Mouse (Mus musculus) forebrain, embryonic 15.5 days (tissue): ENCODE measurements at regions not wholly inside any gene's neighbourhood (a gene's known extent, or its start where the extent isn't known, plus 50 kb on each side); places are given as distances from the start of the nearest gene placed in this dataset.
"Not testable (repeated sequence)": the region's sequence is repeated elsewhere in the genome, so short reads cannot be mapped to it uniquely, and the experiment has no call there.

Experiments used
- ATAC-seq: fragments of 200-750 bp; cut with Nextera tagmentation; replicated peaks from 2 replicates; pipeline ENCODE4 v1.8.0; 2017; ENCODE audit warnings: mild to moderate bottlenecking, moderate TSS enrichment, moderate library complexity
- H3K27ac ChIP-seq: fragments of 300-500 bp; sonication (generic); replicated peaks from 2 replicates; pipeline ENCODE4 v1.5.1; 2015; ENCODE audit warnings: mild to moderate bottlenecking, inconsistent platforms
- H3K27me3 ChIP-seq: fragments of 300-500 bp; sonication (generic); 2 replicates; pipeline ENCODE4 v1.6.1; 2015; ENCODE audit warnings: inconsistent platforms
- H3K36me3 ChIP-seq: fragments of 300-500 bp; sonication (generic); 2 replicates; pipeline ENCODE4 v1.6.1; 2015; ENCODE audit warnings: mild to moderate bottlenecking, inconsistent platforms
- H3K4me1 ChIP-seq: fragments of 300-500 bp; sonication (generic); 2 replicates; pipeline ENCODE4 v1.6.1; 2015; ENCODE audit warnings: inconsistent platforms
- H3K4me2 ChIP-seq: fragments of 300-500 bp; sonication (generic); replicated peaks from 2 replicates; pipeline ENCODE4 v1.6.1; 2015; ENCODE audit warnings: mild to moderate bottlenecking, inconsistent platforms
- H3K4me3 ChIP-seq: fragments of 300-500 bp; sonication (generic); 2 replicates; pipeline ENCODE4 v1.5.1; 2015; ENCODE audit warnings: mild to moderate bottlenecking, inconsistent platforms
- H3K9ac ChIP-seq: fragments of 300-500 bp; sonication (generic); replicated peaks from 2 replicates; pipeline ENCODE4 v1.6.1; 2015; ENCODE audit warnings: mild to moderate bottlenecking, inconsistent platforms
- H3K9me3 ChIP-seq: fragments of 300-500 bp; sonication (generic); 2 replicates; pipeline ENCODE4 v1.6.1; 2016; ENCODE audit warnings: inconsistent platforms
- WGBS: fragments of 180-500 bp; shearing (Covaris S2); methylation state at CpG from one replicate; pipeline ENCODE4 v1.1.7; 2015; ENCODE audit warnings: mixed read lengths; 5-methylcytosine and 5-hydroxymethylcytosine counted together

DNA sequence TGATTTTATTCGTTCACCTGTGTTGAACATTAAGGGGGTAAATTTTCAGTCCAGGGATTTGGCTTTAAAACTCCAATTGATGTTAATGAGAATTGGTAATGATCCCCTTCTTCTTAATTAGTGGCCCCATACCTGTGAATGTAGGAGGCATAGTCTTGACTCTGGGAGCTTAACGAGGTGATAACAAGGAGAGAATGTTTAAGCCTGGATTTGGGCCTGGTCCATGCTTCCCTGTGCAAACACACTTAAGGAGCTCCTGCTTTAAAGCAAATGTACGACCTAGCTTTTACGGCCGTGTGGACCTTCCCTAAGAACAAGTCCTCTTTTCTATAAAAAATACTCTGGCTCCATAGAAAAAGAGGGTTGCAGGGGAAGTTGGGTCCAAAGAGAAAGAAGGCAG, 206.1 kb upstream of the Zfp770 start:
- 21% methylated on average over 5 of the region's 5 CpGs for WGBS
- Histone ChIP-seq H3K4me1 (peaks cover 19% of the 10 kb centered on the region), H3K36me3 (no peaks in the 10 kb centered on the region), H3K9me3 (no peaks in the 10 kb centered on the region), H3K9ac (no peak overlapping the region), H3K4me3 (no peak overlapping the region), H3K27ac (no peak overlapping the region), H3K27me3 (no peaks in the 10 kb centered on the region), H3K4me2 (no peak overlapping the region)
- no peak for ATAC-seq

DNA sequence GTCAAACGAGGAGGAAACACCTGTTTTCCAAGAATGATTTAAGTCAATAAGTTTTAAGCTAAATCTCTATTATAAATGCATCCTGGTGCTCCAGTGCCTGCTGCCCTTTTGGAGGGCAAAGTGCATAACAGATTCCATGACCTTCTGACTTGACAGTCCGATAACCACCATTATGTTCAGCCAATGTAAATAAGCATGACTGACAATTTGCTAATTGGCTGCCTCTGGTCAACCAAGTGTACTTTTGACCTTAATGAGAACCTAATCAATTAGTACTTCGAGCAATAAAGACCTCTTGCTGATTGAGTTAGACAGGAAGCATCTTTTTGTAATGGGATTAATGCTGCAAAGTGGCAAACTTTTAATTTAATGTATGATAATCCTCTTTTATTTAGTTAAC, 183.3 kb upstream of the Zfp770 start:
- Histone ChIP-seq H3K4me3 (no peak overlapping the region), H3K9me3 (no peaks in the 10 kb centered on the region), H3K4me1 (no peaks in the 10 kb centered on the region), H3K27me3 (0 out of 2 replicates have a peak, but pooled peaks cover 2% of the 10 kb centered on the region), H3K27ac (no peak overlapping the region), H3K9ac (no peak overlapping the region), H3K4me2 (no peak overlapping the region), H3K36me3 (no peaks in the 10 kb centered on the region)
- no peak for ATAC-seq
- WGBS, result 1% methylated on average over 3 of the region's 3 CpGs

- ATAC-seq, result peak; percentile 68; the same call in 1 of the 2 replicates
- Histone ChIP-seq H3K36me3 (no peaks in the 10 kb centered on the region), H3K27me3 (no peaks in the 10 kb centered on the region), H3K9ac (no peak overlapping the region), H3K27ac (no peak overlapping the region), H3K9me3 (no peaks in the 10 kb centered on the region), H3K4me1 (no peaks in the 10 kb centered on the region), H3K4me3 (no peak overlapping the region), H3K4me2 (no peak overlapping the region)
- 71% methylated on average over 1 of the region's 1 CpGs for WGBS
Measured at GRCm38 (mm10) chr2:114378844-114379533, 177.7 kb upstream of the Zfp770 start.

DNA sequence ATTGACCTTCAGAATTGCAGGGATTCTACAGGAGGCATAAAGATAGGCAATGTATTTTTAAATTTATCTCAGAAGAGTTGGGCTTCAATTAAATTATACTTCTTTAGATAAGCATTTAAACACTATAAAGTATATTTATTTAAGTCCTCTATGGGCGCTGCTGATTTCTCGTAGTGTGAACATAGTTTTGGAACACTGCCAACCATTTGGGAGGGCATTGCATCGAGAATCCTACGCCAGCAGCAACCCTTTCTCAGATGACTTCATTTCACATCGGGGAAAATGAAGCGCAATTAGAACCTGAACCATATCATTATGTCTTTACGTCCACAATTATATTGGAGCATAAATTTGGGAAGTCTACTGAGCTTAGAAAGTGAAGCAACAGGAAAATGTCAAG, 172.2 kb upstream of the Zfp770 start:
- WGBS, result 36% methylated on average over 7 of the region's 7 CpGs
- no peak overlapping the region for H3K9ac ChIP-seq
- no peaks in the 10 kb centered on the region for H3K27me3 ChIP-seq
- H3K4me2 ChIP-seq, result no peak overlapping the region
- H3K36me3 ChIP-seq, result no peaks in the 10 kb centered on the region
- H3K4me3 ChIP-seq, result no peak overlapping the region
- no peak for ATAC-seq
- peaks cover 6% of the 10 kb centered on the region; the same call in 1 of the 2 replicates for H3K4me1 ChIP-seq
- H3K27ac ChIP-seq, result no peak overlapping the region
- H3K9me3 ChIP-seq, result no peaks in the 10 kb centered on the region

GRCm38 (mm10) chr2:114353876-114354275, 152.6 kb upstream of the Zfp770 start:
- H3K27me3 ChIP-seq, ATAC-seq, H3K4me1 ChIP-seq, H3K4me2 ChIP-seq, H3K4me3 ChIP-seq, H3K9me3 ChIP-seq, H3K9ac ChIP-seq, H3K27ac ChIP-seq, H3K36me3 ChIP-seq: not testable (repeated sequence)
- 77% methylated on average over 11 of the region's 11 CpGs for WGBS

DNA sequence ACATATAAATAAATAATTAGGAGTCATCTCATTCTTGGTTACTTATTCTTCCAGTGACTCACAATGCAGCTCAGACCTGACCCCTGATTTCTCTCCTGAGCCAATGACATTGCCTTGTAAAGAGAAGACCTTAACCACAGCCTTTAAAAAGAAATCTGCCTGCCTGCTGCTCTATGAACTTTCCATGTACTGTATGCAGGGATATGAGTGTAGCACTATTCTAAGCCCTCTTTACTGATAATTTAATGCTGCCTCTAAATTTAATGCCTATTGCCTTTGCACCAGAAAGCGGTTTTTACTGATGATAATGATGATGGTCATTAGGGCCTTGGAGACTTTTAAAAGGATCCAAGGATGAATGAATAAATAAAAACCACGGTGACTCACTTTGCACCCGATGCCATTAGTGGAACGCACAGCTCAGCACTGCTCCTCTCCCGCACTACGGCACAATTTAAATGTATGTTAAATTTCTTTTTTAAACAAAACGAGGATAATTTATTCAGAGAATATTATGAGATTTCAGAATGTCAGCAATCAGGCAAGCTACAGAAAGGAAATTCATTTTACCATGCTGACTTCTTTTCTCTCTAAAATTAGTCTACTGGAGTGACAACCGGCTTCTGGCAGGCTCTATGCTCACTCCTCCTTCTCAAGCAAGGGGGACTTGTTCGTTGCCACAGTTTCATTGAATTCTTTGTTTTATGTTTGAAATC, 139.5 kb upstream of the Zfp770 start:
- Histone ChIP-seq H3K36me3 (no peaks in the 10 kb centered on the region), H3K4me1 (no peaks in the 10 kb centered on the region), H3K4me3 (no peak overlapping the region), H3K9me3 (no peaks in the 10 kb centered on the region), H3K9ac (no peak overlapping the region), H3K4me2 (peak overlapping the region; percentile 3; the same call in 1 of the 2 replicates), H3K27ac (peak overlapping the region; percentile 31; the same call in 1 of the 2 replicates), H3K27me3 (no peaks in the 10 kb centered on the region)
- WGBS, result 52% methylated on average over 9 of the region's 9 CpGs
- peak; percentile 73; the same call in 1 of the 2 replicates for ATAC-seq

GRCm38 (mm10) chr2:114301746-114302145, 100.5 kb upstream of the Zfp770 start:
- no peak for ATAC-seq
- WGBS, result 76% methylated on average over 3 of the region's 3 CpGs
- H3K4me3 ChIP-seq, result no peak overlapping the region
- no peak overlapping the region for H3K27ac ChIP-seq
- no peak overlapping the region for H3K4me2 ChIP-seq
- H3K27me3 ChIP-seq, result no peaks in the 10 kb centered on the region
- no peak overlapping the region for H3K9ac ChIP-seq
- H3K4me1 ChIP-seq, result no peaks in the 10 kb centered on the region
- no peaks in the 10 kb centered on the region for H3K9me3 ChIP-seq
- no peaks in the 10 kb centered on the region for H3K36me3 ChIP-seq

GRCm38 (mm10) chr2:114295110-114295509, 93.8 kb upstream of the Zfp770 start:
- WGBS, result 64% methylated on average over 1 of the region's 1 CpGs
- Histone ChIP-seq H3K36me3 (no peaks in the 10 kb centered on the region), H3K9me3 (no peaks in the 10 kb centered on the region), H3K4me2 (no peak overlapping the region), H3K4me3 (no peak overlapping the region), H3K27me3 (no peaks in the 10 kb centered on the region), H3K4me1 (no peaks in the 10 kb centered on the region), H3K27ac (no peak overlapping the region), H3K9ac (no peak overlapping the region)
- no peak for ATAC-seq

DNA sequence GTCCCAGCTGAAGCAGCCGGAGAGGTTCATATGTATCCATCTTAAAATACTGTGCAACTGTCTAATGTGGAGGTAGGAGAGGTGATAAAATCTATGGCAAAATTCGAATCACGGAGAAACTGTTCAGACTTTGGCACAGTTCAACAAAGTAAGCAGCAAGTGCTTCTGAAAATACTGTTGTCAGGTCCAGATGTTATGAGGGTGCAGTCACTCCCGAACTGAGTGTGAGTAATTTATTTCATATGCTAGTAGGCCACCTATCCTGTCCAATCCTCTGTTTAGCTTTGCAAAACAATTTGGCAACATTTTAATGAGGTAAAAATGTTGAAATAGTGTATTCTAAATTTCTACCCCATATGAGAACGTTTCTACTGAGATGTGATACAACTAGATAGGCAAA, 90.1 kb upstream of the Zfp770 start:
- Histone ChIP-seq H3K4me3 (no peak overlapping the region), H3K27ac (no peak overlapping the region), H3K36me3 (no peaks in the 10 kb centered on the region), H3K27me3 (no peaks in the 10 kb centered on the region), H3K4me2 (no peak overlapping the region), H3K4me1 (no peaks in the 10 kb centered on the region), H3K9me3 (no peaks in the 10 kb centered on the region), H3K9ac (no peak overlapping the region)
- ATAC-seq, result no peak
- 86% methylated on average over 5 of the region's 5 CpGs for WGBS

DNA sequence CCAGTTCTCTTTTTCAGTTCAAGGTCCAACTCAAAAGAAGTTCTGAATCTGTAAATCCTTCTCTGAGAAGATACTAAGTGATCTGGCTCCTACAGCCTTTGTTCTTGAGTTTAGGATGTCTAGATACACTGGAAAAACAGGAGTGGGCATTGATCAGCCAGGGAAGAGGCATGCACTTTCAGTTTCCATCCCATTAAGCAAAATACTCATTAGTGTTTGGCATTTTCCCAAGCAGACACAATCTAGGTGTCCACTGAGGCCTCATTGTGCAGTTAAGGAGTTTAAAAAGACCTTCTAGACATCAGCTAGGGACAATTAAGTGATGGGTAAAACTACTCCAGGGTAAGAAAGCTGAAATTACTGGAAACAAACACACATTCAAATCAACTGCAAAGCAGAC, 74.3 kb upstream of the Zfp770 start:
- no peak for ATAC-seq
- no peak overlapping the region for H3K4me2 ChIP-seq
- no peaks in the 10 kb centered on the region for H3K36me3 ChIP-seq
- no peak overlapping the region for H3K4me3 ChIP-seq
- H3K27ac ChIP-seq, result no peak overlapping the region
- no peaks in the 10 kb centered on the region for H3K9me3 ChIP-seq
- H3K27me3 ChIP-seq, result no peaks in the 10 kb centered on the region
- H3K4me1 ChIP-seq, result no peaks in the 10 kb centered on the region
- H3K9ac ChIP-seq, result no peak overlapping the region

DNA sequence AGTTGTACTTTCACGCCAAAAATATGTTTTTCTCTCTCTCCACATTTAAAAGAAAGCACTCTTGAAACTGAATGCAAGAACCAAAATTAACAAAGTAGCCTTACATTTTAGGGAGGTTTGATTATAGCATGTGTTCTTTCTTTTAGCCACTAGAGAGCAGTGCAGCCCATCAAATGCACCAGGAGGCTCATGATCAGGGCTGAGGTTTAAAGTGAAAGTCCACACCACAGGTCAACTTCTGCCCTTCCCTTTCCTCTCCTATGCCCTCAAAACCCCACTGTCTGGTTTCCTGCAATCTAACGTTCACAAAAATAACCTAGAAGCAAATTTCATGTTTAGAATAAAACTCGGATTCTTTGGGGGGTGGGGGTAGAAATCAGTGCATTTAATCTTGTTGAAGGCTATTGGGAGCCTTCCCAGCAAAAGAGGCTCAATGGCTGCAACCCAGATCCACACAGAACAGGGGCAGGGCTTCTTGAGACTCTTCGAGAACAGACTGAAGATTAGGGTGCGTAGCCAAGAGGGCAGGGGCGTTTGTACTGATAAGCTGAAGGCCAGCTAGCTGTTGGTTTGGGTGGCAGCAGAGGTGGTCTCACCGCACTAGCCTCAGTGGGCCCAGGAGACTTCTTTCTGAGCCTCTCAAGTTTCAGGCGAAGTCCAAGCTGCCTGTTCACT, 59.3 kb upstream of the Zfp770 start:
- H3K27me3 ChIP-seq, result no peaks in the 10 kb centered on the region
- H3K9me3 ChIP-seq, result no peaks in the 10 kb centered on the region
- H3K4me2 ChIP-seq, result 0 out of 2 replicates have a peak overlapping the region, but pooled peaks have one; percentile 16
- peak; percentile 79 for ATAC-seq
- no peak overlapping the region for H3K27ac ChIP-seq
- peak overlapping the region; percentile 17; the same call in 1 of the 2 replicates for H3K4me3 ChIP-seq
- H3K36me3 ChIP-seq, result no peaks in the 10 kb centered on the region
- H3K9ac ChIP-seq, result no peak overlapping the region
- H3K4me1 ChIP-seq, result peaks cover 9% of the 10 kb centered on the region
- WGBS, result 48% methylated on average over 8 of the region's 8 CpGs

DNA sequence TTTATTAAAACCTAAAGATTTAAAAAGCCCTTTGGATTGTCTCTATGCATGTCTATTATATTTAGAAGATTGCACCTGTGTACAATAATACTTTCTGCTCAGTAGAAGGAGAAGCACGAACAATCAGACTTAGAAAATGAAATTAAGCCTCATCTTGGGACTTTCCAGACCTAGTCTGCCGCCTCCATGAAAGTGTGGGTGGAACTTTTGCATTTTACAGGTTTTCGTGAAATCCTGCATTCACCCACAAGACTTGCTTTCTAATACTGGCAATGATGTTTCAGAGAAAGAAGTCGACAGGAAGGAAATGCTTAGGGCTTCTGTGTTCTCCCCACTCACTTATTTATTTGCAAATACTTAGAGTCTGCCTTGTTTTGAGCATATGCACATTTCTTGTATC, 58.3 kb upstream of the Zfp770 start:
- peaks cover 9% of the 10 kb centered on the region for H3K4me1 ChIP-seq
- H3K27ac ChIP-seq, result no peak overlapping the region
- H3K9ac ChIP-seq, result no peak overlapping the region
- H3K9me3 ChIP-seq, result no peaks in the 10 kb centered on the region
- 78% methylated on average over 4 of the region's 4 CpGs for WGBS
- no peak overlapping the region for H3K4me2 ChIP-seq
- H3K36me3 ChIP-seq, result no peaks in the 10 kb centered on the region
- H3K4me3 ChIP-seq, result no peak overlapping the region
- no peaks in the 10 kb centered on the region for H3K27me3 ChIP-seq
- no peak for ATAC-seq
